Mouse (Mus musculus): ENCODE data around the gene Atp2b2.

Gene Atp2b2

GRCm38 (mm10) chr6:113890023-113890857, 152.2 kb downstream of the Atp2b2 start:
- no peak for DNase-seq (ENCODE audit: low spot score in 2 of 2)

- DNase-seq (ENCODE audit: low spot score in 2 of 2), result no peak
These were observed 153.2 kb downstream of the Atp2b2 start for GRCm38 (mm10) chr6:113889180-113889579.

GRCm38 (mm10) chr6:113886886-113887285, 155.5 kb downstream of the Atp2b2 start:
- DNase-seq (ENCODE audit: low spot score in 2 of 2), result no peak

- no peak for DNase-seq (ENCODE audit: low spot score in 2 of 2)
These were observed 157.6 kb downstream of the Atp2b2 start for GRCm38 (mm10) chr6:113884806-113885205.

GRCm38 (mm10) chr6:113883225-113883624, 159.2 kb downstream of the Atp2b2 start:
- DNase-seq (ENCODE audit: low spot score in 2 of 2), result no peak

- DNase-seq (ENCODE audit: low spot score in 2 of 2), result no peak
These were observed 160.0 kb downstream of the Atp2b2 start for GRCm38 (mm10) chr6:113882396-113882795.

GRCm38 (mm10) chr6:113881561-113882243, 160.7 kb downstream of the Atp2b2 start:
- no peak for DNase-seq (ENCODE audit: low spot score in 2 of 2)

- no peak for DNase-seq (ENCODE audit: low spot score in 2 of 2)
These were observed 163.0 kb downstream of the Atp2b2 start for GRCm38 (mm10) chr6:113879366-113879765.

GRCm38 (mm10) chr6:113878510-113879128, 163.8 kb downstream of the Atp2b2 start:
- no peak for DNase-seq (ENCODE audit: low spot score in 2 of 2)

GRCm38 (mm10) chr6:113876585-113876984, 165.8 kb downstream of the Atp2b2 start:
- no peak for DNase-seq (ENCODE audit: low spot score in 2 of 2)

GRCm38 (mm10) chr6:113875201-113875600, 167.2 kb downstream of the Atp2b2 start:
- DNase-seq (ENCODE audit: low spot score in 2 of 2), result no peak

- DNase-seq (ENCODE audit: low spot score in 2 of 2), result no peak
These were observed 169.8 kb downstream of the Atp2b2 start for GRCm38 (mm10) chr6:113872654-113873053.

- no peak for DNase-seq (ENCODE audit: low spot score in 2 of 2)
These were observed 171.6 kb downstream of the Atp2b2 start for GRCm38 (mm10) chr6:113870775-113871174.

- DNase-seq (ENCODE audit: low spot score in 2 of 2), result no peak
These were observed 173.9 kb downstream of the Atp2b2 start for GRCm38 (mm10) chr6:113868552-113868951.

GRCm38 (mm10) chr6:113865699-113866098, 176.7 kb downstream of the Atp2b2 start:
- DNase-seq (ENCODE audit: low spot score in 2 of 2), result no peak

GRCm38 (mm10) chr6:113864812-113865211, 177.6 kb downstream of the Atp2b2 start:
- no peak for DNase-seq (ENCODE audit: low spot score in 2 of 2)

GRCm38 (mm10) chr6:113862955-113863354, 179.5 kb downstream of the Atp2b2 start:
- no peak for DNase-seq (ENCODE audit: low spot score in 2 of 2)

GRCm38 (mm10) chr6:113861938-113862337, 180.5 kb downstream of the Atp2b2 start:
- no peak for DNase-seq (ENCODE audit: low spot score in 2 of 2)

GRCm38 (mm10) chr6:113861375-113861770, 181.0 kb downstream of the Atp2b2 start:
- DNase-seq (ENCODE audit: low spot score in 2 of 2), result no peak

- DNase-seq (ENCODE audit: low spot score in 2 of 2), result no peak
These were observed 181.6 kb downstream of the Atp2b2 start for GRCm38 (mm10) chr6:113860735-113861374.

GRCm38 (mm10) chr6:113860023-113860734, 182.2 kb downstream of the Atp2b2 start:
- DNase-seq (ENCODE audit: low spot score in 2 of 2), result no peak
